Mouse (Mus musculus) adrenal gland, postnatal 14 days (tissue): ENCODE results near the gene Ankrd27. TPM values are rescaled to one million over a fixed set of nuclear protein-coding genes. Genes with fewer than 3 reads are reported as not detected.
A peak's percentile ranks its signal among the peaks of the same experiment; 100 is the strongest.
"Not testable (repeated sequence)": the region's sequence is repeated elsewhere in the genome, so short reads cannot be mapped to it uniquely, and the experiment has no call there.

Experiments
- DNase-seq: peaks from one replicate; pipeline ENCODE4 v3.0.0; 2021; ENCODE audit warnings: mixed read lengths
- long read RNA-seq, 2 experiments: library from polyadenylated mRNA; stranded (forward); transcript quantifications; one replicate each; pipeline ENCODE4 v2.0.0; 2021
- total RNA-seq: library from RNA; stranded (reverse); gene quantifications from 2 replicates; pipeline ENCODE4 v1.2.3, GENCODE M21; 2021

Gene Ankrd27
- 30.7 and 33.6 TPM in 2 replicates for total RNA-seq
- long read RNA-seq, experiment 1, full-length matches to known transcripts: 9 of 16 reads
- long read RNA-seq, experiment 1, partial matches to known transcripts: 2 of 16 reads
- long read RNA-seq, experiment 1, other reads (novel, unspliced or antisense): 5 of 16 reads
- long read RNA-seq, experiment 2, full-length matches to known transcripts: 8 of 22 reads
- long read RNA-seq, experiment 2, partial matches to known transcripts: 2 of 22 reads
- long read RNA-seq, experiment 2, other reads (novel, unspliced or antisense): 12 of 22 reads

GRCm38 (mm10) chr7:35586055-35586905, at the start of gene Ankrd27:
Gene Ankrd27, plus strand, starts transcription at chr7:35586244.
- DNase-seq: peak; percentile 96

DNA sequence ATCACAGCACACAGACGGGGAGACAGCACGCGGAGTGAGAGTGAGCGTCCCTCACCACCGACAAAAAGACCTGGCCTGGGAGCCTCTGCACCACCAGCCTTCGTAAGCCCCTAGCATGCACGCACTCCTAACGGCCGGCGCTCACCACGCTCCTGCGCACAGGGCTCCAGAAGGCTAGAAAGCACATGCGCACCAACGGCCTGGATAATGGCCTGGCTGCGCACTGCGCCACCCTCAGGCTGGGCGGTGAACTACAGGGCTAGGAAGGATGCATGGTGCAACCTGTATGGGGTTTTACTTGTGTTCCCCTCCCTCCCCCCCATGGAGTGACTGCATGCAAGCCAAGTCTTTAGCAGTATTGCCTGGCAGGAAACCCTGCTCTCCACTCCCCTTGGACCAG, 48.5 kb upstream of the Ankrd27 start, which contains the start of gene Tdrd12:
Gene Tdrd12 (minus strand): TSS at position 184 of the 400 bp plus-strand sequence.
- no peak for DNase-seq

DNA sequence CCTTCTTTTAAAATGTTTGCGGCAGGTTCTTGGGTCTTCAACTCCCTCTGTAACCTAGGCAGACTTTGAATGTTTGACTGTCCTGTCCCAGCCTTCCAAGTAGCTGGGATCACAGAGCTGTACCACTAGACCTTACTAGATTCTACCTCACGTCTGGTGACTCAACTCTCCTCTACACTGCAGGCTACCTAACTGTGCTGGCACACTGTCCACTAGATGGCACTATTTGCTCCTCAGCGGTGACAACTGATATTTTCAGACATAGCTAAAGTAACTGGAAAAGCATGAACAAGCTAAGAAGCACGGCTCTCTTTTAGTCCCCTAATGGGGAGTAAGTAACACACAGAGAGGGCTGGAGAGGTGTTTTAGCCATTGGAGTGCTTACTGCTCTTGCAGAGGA, 40.2 kb upstream of the Ankrd27 start:
- DNase-seq: peak; percentile 79

DNA sequence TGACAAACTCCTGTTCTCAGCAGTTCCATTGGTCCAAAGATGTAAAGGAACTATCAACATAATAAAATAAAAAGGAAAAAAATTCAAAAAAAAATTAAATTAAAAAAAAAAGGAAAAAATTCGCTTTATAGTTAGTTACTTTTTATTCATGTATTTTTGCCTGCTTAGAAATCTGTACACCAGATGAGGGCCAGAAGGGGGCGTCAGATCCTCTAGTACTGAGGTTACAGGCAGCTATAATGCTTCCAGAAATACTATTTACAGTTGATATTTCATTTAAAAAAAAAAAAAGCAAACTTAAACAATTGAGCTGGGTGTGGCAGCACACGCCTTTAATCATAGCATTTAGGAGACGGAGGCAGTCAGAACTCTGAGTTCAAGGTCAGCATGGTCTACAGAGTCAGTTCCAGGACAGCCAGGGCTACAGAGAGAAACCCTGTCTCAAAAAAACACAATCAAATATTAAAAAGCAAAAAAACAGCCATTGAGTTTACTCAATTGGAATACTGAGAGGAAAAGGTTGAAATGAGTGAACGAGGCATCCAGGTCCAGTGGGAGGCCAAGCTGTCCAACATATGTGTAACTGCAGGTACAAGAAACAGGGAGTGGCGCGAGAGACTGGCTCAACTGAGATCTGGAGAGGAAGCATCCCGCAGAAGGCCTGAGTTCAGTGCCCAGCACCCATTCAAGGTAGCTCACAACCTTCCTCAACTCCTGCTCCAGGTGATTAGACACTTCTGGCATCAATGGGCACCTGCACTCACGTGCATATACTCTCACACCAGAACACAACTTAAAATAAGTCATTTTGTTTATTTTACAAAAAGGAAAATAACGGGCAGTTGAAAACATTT, 32.1 kb upstream of the Ankrd27 start:
- DNase-seq: peak; percentile 59

- DNase-seq: peak; percentile 49
Observed at GRCm38 (mm10) chr7:35554605-35555175, 31.4 kb upstream of the Ankrd27 start.

GRCm38 (mm10) chr7:35555224-35556204, 30.5 kb upstream of the Ankrd27 start:
- DNase-seq: peak; percentile 96

DNA sequence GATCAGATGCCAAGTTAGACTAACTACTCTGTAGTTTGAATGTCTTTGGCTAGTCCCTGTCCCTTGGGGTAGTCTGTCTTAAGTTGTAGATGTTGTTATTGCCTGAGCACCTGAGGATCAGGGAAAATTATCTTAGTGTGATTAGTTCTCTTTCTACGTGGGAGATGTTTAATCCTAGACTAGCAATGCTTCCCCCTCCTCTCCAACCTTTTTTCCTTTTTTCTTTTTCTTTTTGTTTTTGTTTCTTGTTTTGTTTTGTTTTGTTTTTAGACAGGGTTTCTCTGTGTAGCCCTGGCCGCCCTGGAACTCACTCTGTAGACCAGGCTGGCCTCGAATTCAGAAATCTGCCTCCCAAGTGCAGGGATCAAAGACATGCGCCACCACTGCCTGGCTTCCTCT, 29.8 kb upstream of the Ankrd27 start, which contains the start of gene Nudt19:
Gene Nudt19 (minus strand): TSS at position 100 of the 399 bp plus-strand sequence.
- DNase-seq: no peak

DNA sequence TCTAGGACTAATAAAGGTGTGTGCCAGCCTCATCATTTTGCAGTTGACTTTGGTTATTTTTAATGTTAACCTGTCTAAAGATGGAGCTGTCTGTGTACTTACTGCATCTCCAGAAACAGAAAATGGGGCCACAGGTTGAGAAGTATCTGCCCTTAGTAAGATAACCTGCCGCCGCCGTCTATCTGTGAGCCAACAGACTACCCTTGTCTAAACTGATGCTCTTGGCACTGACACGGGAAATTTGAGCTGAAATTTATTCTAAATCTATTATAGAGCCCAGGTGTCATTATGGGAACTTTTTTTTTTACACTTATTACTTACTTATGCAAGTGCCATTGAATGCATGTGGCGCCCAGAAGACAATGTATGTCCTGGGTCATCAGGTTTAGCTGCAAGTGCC, 29.1 kb upstream of the Ankrd27 start:
- DNase-seq: no peak

GRCm38 (mm10) chr7:35557577-35557976, 28.5 kb upstream of the Ankrd27 start:
- DNase-seq: no peak

DNA sequence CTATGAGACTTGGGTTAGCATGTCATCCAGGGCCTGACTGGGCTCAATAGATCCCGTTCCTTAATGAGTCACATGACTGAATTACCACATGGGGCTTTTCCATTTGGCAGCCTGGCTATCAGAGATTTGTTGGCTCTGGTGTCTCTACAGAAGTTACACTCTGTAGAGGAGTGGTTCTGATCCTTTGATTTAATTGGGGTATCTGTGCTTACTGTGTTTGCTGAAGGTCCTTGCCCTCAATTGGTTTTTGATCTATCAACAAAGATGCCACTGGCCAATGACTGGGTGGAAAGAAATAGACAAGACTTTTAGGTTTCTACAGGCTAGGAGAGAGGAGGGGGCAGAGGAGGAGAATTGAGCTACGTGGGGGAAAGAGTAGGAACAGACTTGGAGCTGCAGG, 27.4 kb upstream of the Ankrd27 start:
- DNase-seq: no peak

DNA sequence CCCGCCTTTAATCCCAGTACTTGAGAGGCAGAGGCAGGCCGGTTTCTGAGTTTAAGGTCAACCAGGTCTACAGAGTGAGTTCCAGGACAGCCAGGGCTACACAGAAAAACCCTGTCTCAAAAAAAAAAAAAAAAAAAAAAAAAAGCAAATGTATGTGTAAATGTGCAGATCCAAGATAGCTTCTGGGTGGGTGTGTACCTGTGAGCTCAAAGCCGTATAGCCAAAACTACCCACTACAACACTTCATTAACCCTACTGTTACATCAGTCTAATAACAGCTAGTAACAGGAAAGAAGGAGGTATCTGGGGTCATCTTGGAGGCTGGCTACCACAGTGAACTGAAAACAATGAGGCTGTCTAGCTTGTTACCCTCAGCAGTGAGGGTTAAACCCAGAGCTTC, 26.2 kb upstream of the Ankrd27 start:
- no peak for DNase-seq

GRCm38 (mm10) chr7:35563071-35563470, 23.0 kb upstream of the Ankrd27 start:
- no peak for DNase-seq

DNA sequence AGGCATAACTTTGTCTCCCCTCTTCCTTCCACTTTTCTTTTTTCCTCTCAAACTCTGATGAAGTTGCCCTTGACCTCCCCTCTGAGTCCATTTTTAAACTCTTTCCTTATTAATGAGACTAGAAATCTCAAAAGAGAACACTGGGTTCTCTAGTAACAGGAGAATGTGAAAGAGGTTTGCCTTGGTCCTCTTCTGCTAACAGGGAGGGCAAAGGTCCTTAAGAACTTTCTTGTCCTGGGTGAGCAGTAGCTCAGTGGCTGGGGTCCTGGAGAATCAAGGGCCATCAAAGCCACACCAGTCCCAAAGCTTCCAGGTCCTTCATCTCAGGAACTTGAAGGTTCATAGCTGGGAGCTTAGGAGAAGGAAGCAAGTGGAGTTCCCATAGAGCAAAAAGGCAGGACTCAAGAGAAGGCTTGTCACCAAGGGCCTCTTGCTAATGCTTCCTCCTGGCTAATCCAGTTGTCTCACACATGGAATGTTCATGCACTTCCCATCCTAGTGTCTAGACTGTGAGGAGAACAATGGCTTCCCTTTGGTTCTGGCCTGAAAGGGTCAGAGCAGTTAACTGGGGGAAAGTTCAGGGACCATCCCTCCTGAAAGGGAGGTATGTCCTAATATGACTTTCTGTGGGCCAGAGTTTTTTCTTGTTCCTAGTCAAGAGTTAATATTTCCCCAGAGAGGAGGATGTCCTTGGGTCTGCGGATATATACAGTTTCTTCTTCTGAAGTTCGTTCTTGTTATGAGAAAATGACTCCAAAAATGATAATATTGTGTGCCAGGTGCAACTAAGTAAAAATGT, 21.8 kb upstream of the Ankrd27 start:
- DNase-seq: no peak

DNA sequence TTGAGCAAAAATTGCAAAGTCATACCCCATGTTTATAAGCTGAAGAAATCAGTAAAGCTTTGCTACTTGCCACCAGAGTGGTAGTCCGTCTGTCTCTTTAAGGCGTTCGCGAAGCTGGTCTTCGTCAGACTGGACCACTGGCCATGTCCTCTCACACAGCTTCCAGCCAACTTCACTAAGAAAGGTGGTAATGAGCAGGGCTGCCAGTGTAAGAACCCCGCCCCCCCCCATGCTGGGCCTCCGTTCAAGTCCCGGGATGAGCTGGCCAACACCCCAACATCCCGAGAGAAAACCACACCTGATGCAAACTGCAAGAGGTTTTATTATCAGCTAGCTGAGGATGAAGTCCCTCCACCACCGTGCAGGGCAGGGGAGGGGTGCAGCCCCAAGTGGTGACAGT, 21.2 kb upstream of the Ankrd27 start:
- not testable (repeated sequence) for DNase-seq

- DNase-seq: not testable (repeated sequence)
Observed at GRCm38 (mm10) chr7:35565965-35566364, 20.1 kb upstream of the Ankrd27 start.

DNA sequence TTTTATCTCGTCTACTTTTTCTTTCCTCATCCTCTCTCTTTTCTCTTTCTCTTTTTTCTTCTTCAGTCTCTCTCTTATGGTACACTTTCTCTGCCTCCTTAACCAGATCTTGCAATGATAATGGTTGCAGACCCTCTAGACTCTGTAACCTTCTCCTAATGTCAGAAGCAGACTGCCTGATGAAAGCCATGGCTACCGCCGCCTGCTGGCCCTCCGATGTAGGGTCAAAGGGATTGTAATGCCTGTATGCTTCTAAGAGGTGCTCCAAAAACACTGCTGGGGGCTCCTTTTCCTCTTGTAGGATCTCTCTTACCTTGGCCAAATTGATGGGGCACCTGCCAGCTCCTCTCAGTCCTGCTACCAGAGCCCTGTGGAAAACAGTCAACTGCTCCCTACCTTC, 16.3 kb upstream of the Ankrd27 start:
- DNase-seq: not testable (repeated sequence)

GRCm38 (mm10) chr7:35570883-35571282, 15.2 kb upstream of the Ankrd27 start:
- DNase-seq: not testable (repeated sequence)

DNA sequence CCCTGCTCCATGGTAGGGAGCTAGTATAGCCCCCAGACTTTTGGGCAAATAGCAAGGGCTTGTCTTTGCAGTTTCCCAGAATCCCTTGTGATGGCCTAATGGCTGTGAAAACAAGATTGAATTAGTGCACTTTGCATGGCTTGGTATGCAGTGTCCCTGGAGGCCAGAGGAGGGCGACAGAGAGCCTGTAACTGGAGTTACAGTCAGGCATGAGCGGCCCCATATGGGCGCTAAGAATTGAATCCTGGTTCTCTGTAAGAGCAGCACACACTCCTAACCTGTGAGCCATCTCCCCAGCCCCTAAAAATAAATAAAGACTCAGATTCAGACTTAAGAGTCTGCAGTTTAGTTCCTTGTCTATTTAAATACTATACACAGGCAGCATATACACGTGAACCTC, 6.2 kb upstream of the Ankrd27 start:
- peak; percentile 69 for DNase-seq

- no peak for DNase-seq
Observed at GRCm38 (mm10) chr7:35582719-35583118, 3.3 kb upstream of the Ankrd27 start.
